Mouse (Mus musculus) heart, adult 2 months (tissue): ENCODE results near the gene Robo1.

Source experiments
- CTCF ChIP-seq: fragments of 200-600 bp; IDR thresholded peaks from 2 replicates; pipeline ENCODE4 v1.8.1; 2022; ENCODE audit warnings: antibody characterized with exemption, mild to moderate bottlenecking, moderate library complexity
- EP300 ChIP-seq: fragments of 200-500 bp; IDR thresholded peaks from 2 replicates; pipeline ENCODE4 v1.6.1; 2011; ENCODE audit warnings: low read depth, low read length, control low read depth; ENCODE audit not compliant: insufficient read depth

DNA sequence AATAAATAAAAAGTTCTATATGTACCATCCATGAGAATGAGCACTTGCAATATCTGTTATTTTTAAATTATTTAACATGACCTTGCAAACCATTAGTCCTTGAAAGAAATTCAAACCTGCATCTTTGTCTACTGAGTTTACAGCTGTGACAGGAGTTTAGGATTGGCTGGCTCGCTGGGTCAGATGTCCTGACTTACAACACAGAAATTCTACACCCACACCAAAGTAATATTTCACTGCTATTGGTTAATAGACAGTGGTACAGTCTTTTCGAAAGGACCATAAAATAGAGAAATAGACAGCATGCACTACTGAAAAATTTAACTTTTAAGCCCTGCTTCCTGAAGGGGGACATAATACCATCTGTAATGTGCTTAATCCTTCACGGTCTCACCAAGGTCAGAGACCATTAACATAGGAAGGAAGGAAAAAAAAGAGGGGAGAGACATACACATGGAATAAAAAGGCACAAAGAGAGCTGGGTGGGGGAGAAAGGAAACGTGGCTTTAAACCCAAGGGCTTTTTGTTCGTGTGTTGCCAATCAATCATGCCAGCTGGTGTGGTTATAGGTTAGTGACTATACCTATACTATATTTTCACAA is 103.7 kb downstream of the Robo1 start:
- no peak for TF ChIP-seq EP300
- no peak for TF ChIP-seq CTCF
